Mouse (Mus musculus): ENCODE measurements around the gene Fubp3. TPM values are rescaled to one million over a fixed set of nuclear protein-coding genes. Genes with fewer than 3 reads are reported as not detected.

Fubp3 gene
- polyA plus RNA-seq, 1 experiment, result 29.9 TPM

- H3K79me2 ChIP-seq (ENCODE audit: control insufficient read depth, insufficient read depth), result peaks cover 56% of the 10 kb centered on the region
- TF ChIP-seq MYOD1 (IDR thresholded peaks at IDR 0.05; ENCODE audit: control insufficient read depth, insufficient read length, low read depth) (no peak), CEBPB (IDR thresholded peaks at IDR 0.05; ENCODE audit: low read depth) (no peak)
These were observed 624 bp downstream of the Fubp3 start for GRCm38 (mm10) chr2:31572915-31573635.

GRCm38 (mm10) chr2:31581617-31582016, 9.2 kb downstream of the Fubp3 start:
- peaks cover 65% of the 10 kb centered on the region for H3K79me3 ChIP-seq (ENCODE audit: low read depth)
- H3K4me3 ChIP-seq (ENCODE audit: insufficient read depth, poor library complexity, severe bottlenecking), result no peak overlapping the region
- H3ac ChIP-seq (ENCODE audit: control insufficient read depth, insufficient read length, low read depth), result no peak overlapping the region
- TF ChIP-seq USF1 (IDR thresholded peaks at IDR 0.05; ENCODE audit: low read depth), result no peak
- no peak for TF ChIP-seq CTCF (IDR thresholded peaks at IDR 0.05; ENCODE audit: control insufficient read depth, insufficient read depth, insufficient read length)
- TF ChIP-seq MAX (IDR thresholded peaks at IDR 0.05), result no peak
- TF ChIP-seq CEBPB (IDR thresholded peaks at IDR 0.05; ENCODE audit: low read depth), result no peak
- TF ChIP-seq MYOG (IDR thresholded peaks at IDR 0.05; ENCODE audit: control insufficient read depth, extremely low read depth, insufficient read length), result no peak
- TF ChIP-seq MYOD1 (IDR thresholded peaks at IDR 0.05; ENCODE audit: control insufficient read depth, insufficient read length, low read depth), result no peak
- TF ChIP-seq FOSL1 (IDR thresholded peaks at IDR 0.05; ENCODE audit: insufficient read depth, low read length, poor library complexity, severe bottlenecking), result no peak
- H3K27me3 ChIP-seq (ENCODE audit: control insufficient read depth, insufficient read depth, insufficient read length), result no peaks in the 10 kb centered on the region
- H3K79me2 ChIP-seq (ENCODE audit: control insufficient read depth, insufficient read depth), result peaks cover 95% of the 10 kb centered on the region
- H3K36me3 ChIP-seq (ENCODE audit: control insufficient read depth, insufficient read depth), result peaks cover 61% of the 10 kb centered on the region

More at GRCm38 (mm10) chr2:31572915-31573635, 624 bp downstream of the Fubp3 start:
- H3K4me3 ChIP-seq (ENCODE audit: insufficient read depth, poor library complexity, severe bottlenecking), result peak overlapping the region; percentile 96
- peak overlapping the region; percentile 84 for H3ac ChIP-seq (ENCODE audit: control insufficient read depth, insufficient read length, low read depth)
- H3K27me3 ChIP-seq (ENCODE audit: control insufficient read depth, insufficient read depth, insufficient read length), result peaks cover 6% of the 10 kb centered on the region
- H3K36me3 ChIP-seq (ENCODE audit: control insufficient read depth, insufficient read depth), result peaks cover 32% of the 10 kb centered on the region
- H3K79me3 ChIP-seq (ENCODE audit: low read depth), result peaks cover 52% of the 10 kb centered on the region

GRCm38 (mm10) chr2:31591799-31592484, 19.5 kb downstream of the Fubp3 start:
- no peak overlapping the region for H3K4me3 ChIP-seq (ENCODE audit: insufficient read depth, poor library complexity, severe bottlenecking)
- peaks cover 75% of the 10 kb centered on the region for H3K79me2 ChIP-seq (ENCODE audit: control insufficient read depth, insufficient read depth)
- H3ac ChIP-seq (ENCODE audit: control insufficient read depth, insufficient read length, low read depth), result no peak overlapping the region
- TF ChIP-seq MYOD1 (IDR thresholded peaks at IDR 0.05; ENCODE audit: control insufficient read depth, insufficient read length, low read depth) (no peak), USF1 (IDR thresholded peaks at IDR 0.05; ENCODE audit: low read depth) (no peak), FOSL1 (IDR thresholded peaks at IDR 0.05; ENCODE audit: insufficient read depth, low read length, poor library complexity, severe bottlenecking) (no peak), MYOG (IDR thresholded peaks at IDR 0.05; ENCODE audit: control insufficient read depth, extremely low read depth, insufficient read length) (no peak), CEBPB (IDR thresholded peaks at IDR 0.05; ENCODE audit: low read depth) (no peak), MAX (IDR thresholded peaks at IDR 0.05) (no peak), CTCF (IDR thresholded peaks at IDR 0.05; ENCODE audit: control insufficient read depth, insufficient read depth, insufficient read length) (no peak)
- H3K27me3 ChIP-seq (ENCODE audit: control insufficient read depth, insufficient read depth, insufficient read length), result no peaks in the 10 kb centered on the region
- peaks cover 91% of the 10 kb centered on the region for H3K36me3 ChIP-seq (ENCODE audit: control insufficient read depth, insufficient read depth)
- peaks cover 22% of the 10 kb centered on the region for H3K79me3 ChIP-seq (ENCODE audit: low read depth)

GRCm38 (mm10) chr2:31607555-31607954, 35.1 kb downstream of the Fubp3 start:
- TF ChIP-seq CEBPB (IDR thresholded peaks at IDR 0.05; ENCODE audit: low read depth) (no peak), USF1 (IDR thresholded peaks at IDR 0.05; ENCODE audit: low read depth) (no peak), MAX (IDR thresholded peaks at IDR 0.05) (no peak), MYOD1 (IDR thresholded peaks at IDR 0.05; ENCODE audit: control insufficient read depth, insufficient read length, low read depth) (no peak), MYOG (IDR thresholded peaks at IDR 0.05; ENCODE audit: control insufficient read depth, extremely low read depth, insufficient read length) (no peak), FOSL1 (IDR thresholded peaks at IDR 0.05; ENCODE audit: insufficient read depth, low read length, poor library complexity, severe bottlenecking) (no peak), CTCF (IDR thresholded peaks at IDR 0.05; ENCODE audit: control insufficient read depth, insufficient read depth, insufficient read length) (no peak)
- Histone ChIP-seq H3K36me3 (ENCODE audit: control insufficient read depth, insufficient read depth) (peaks cover 89% of the 10 kb centered on the region), H3K79me3 (ENCODE audit: low read depth) (no peaks in the 10 kb centered on the region), H3ac (ENCODE audit: control insufficient read depth, insufficient read length, low read depth) (no peak overlapping the region), H3K27me3 (ENCODE audit: control insufficient read depth, insufficient read depth, insufficient read length) (no peaks in the 10 kb centered on the region), H3K4me3 (ENCODE audit: insufficient read depth, poor library complexity, severe bottlenecking) (no peak overlapping the region), H3K79me2 (ENCODE audit: control insufficient read depth, insufficient read depth) (no peaks in the 10 kb centered on the region)

GRCm38 (mm10) chr2:31609859-31610261, 37.4 kb downstream of the Fubp3 start:
- TF ChIP-seq USF1 (IDR thresholded peaks at IDR 0.05; ENCODE audit: low read depth), result no peak
- TF ChIP-seq CEBPB (IDR thresholded peaks at IDR 0.05; ENCODE audit: low read depth), result no peak
- no peak for TF ChIP-seq MAX (IDR thresholded peaks at IDR 0.05)
- no peak overlapping the region for H3ac ChIP-seq (ENCODE audit: control insufficient read depth, insufficient read length, low read depth)
- H3K4me3 ChIP-seq (ENCODE audit: insufficient read depth, poor library complexity, severe bottlenecking), result no peak overlapping the region
- H3K27me3 ChIP-seq (ENCODE audit: control insufficient read depth, insufficient read depth, insufficient read length), result no peaks in the 10 kb centered on the region
- H3K79me3 ChIP-seq (ENCODE audit: low read depth), result no peaks in the 10 kb centered on the region
- H3K79me2 ChIP-seq (ENCODE audit: control insufficient read depth, insufficient read depth), result no peaks in the 10 kb centered on the region
- H3K36me3 ChIP-seq (ENCODE audit: control insufficient read depth, insufficient read depth), result peaks cover 89% of the 10 kb centered on the region

GRCm38 (mm10) chr2:31610922-31611321, 38.5 kb downstream of the Fubp3 start:
- peaks cover 89% of the 10 kb centered on the region for H3K36me3 ChIP-seq (ENCODE audit: control insufficient read depth, insufficient read depth)
- no peaks in the 10 kb centered on the region for H3K79me3 ChIP-seq (ENCODE audit: low read depth)
- TF ChIP-seq CEBPB (IDR thresholded peaks at IDR 0.05; ENCODE audit: low read depth) (no peak), CTCF (IDR thresholded peaks at IDR 0.05; ENCODE audit: control insufficient read depth, insufficient read depth, insufficient read length) (no peak), FOSL1 (IDR thresholded peaks at IDR 0.05; ENCODE audit: insufficient read depth, low read length, poor library complexity, severe bottlenecking) (no peak), MAX (IDR thresholded peaks at IDR 0.05) (no peak), USF1 (IDR thresholded peaks at IDR 0.05; ENCODE audit: low read depth) (no peak), MYOG (IDR thresholded peaks at IDR 0.05; ENCODE audit: control insufficient read depth, extremely low read depth, insufficient read length) (no peak), MYOD1 (IDR thresholded peaks at IDR 0.05; ENCODE audit: control insufficient read depth, insufficient read length, low read depth) (no peak)

More at GRCm38 (mm10) chr2:31610922-31611321, 38.5 kb downstream of the Fubp3 start:
- Histone ChIP-seq H3ac (ENCODE audit: control insufficient read depth, insufficient read length, low read depth) (no peak overlapping the region), H3K27me3 (ENCODE audit: control insufficient read depth, insufficient read depth, insufficient read length) (no peaks in the 10 kb centered on the region), H3K79me2 (ENCODE audit: control insufficient read depth, insufficient read depth) (no peaks in the 10 kb centered on the region), H3K4me3 (ENCODE audit: insufficient read depth, poor library complexity, severe bottlenecking) (no peak overlapping the region)
